Mouse (Mus musculus): Measurements from ENCODE around the gene Mier2. TPM values are rescaled to one million over a fixed set of nuclear protein-coding genes. Genes with fewer than 3 reads are reported as not detected.

Mier2 gene
- 10 to 100 TPM; 32.5 to 34.2 TPM for total RNA-seq (2021)
- long read RNA-seq, experiment 1, transcript Mier2-203 (14 exons, 2,676 nt), result major isoform, 9 of 33 reads
- long read RNA-seq, experiment 1, partial matches to known transcripts, result 4 of 33 reads
- long read RNA-seq, experiment 1, other reads (novel, unspliced or antisense), result 18 of 33 reads
- long read RNA-seq, experiment 2, transcript Mier2-203 (14 exons, 2,676 nt), result major isoform, 14 of 47 reads
- long read RNA-seq, experiment 2, partial matches to known transcripts, result 6 of 47 reads
- long read RNA-seq, experiment 2, other reads (novel, unspliced or antisense), result 24 of 47 reads

GRCm38 (mm10) chr10:79554330-79555237 is at the start of gene Mier2:
Mier2 (minus strand) TSS chr10:79555199.
- peak; percentile 73 to 78 for DNase-seq (ENCODE audit: low spot score in 2 of 2)

- DNase-seq (ENCODE audit: low spot score in 2 of 2), result no peak
These were observed 42.9 kb upstream of the Mier2 start for GRCm38 (mm10) chr10:79597936-79598230.

- DNase-seq (ENCODE audit: low spot score in 2 of 2), result no peak
These were observed 42.3 kb upstream of the Mier2 start for GRCm38 (mm10) chr10:79597051-79597935.

- DNase-seq (ENCODE audit: low spot score in 2 of 2), result no peak
These were observed 40.6 kb upstream of the Mier2 start for GRCm38 (mm10) chr10:79595590-79595929.

- DNase-seq (ENCODE audit: low spot score in 2 of 2), result peak in 1 of 2 experiments; percentile 48
These were observed 40.0 kb upstream of the Mier2 start for GRCm38 (mm10) chr10:79594872-79595589.

GRCm38 (mm10) chr10:79594111-79594510 is 39.1 kb upstream of the Mier2 start:
- no peak for DNase-seq (ENCODE audit: low spot score in 2 of 2)

- no peak for DNase-seq (ENCODE audit: low spot score in 2 of 2)
These were observed 35.7 kb upstream of the Mier2 start for GRCm38 (mm10) chr10:79590702-79591101.

GRCm38 (mm10) chr10:79587752-79588126 is 32.7 kb upstream of the Mier2 start:
- no peak for DNase-seq (ENCODE audit: low spot score in 2 of 2)

GRCm38 (mm10) chr10:79587061-79587751 is 32.2 kb upstream of the Mier2 start, which contains the start of gene Theg:
Theg (minus strand) TSS chr10:79587331.
- DNase-seq (ENCODE audit: low spot score in 2 of 2), result no peak

- DNase-seq (ENCODE audit: low spot score in 2 of 2), result no peak
These were observed 31.2 kb upstream of the Mier2 start for GRCm38 (mm10) chr10:79586243-79586642.

GRCm38 (mm10) chr10:79585723-79586122 is 30.7 kb upstream of the Mier2 start:
- DNase-seq (ENCODE audit: low spot score in 2 of 2), result no peak

GRCm38 (mm10) chr10:79585136-79585535 is 30.1 kb upstream of the Mier2 start:
- no peak for DNase-seq (ENCODE audit: low spot score in 2 of 2)

GRCm38 (mm10) chr10:79584426-79584825 is 29.4 kb upstream of the Mier2 start:
- DNase-seq (ENCODE audit: low spot score in 2 of 2), result no peak

GRCm38 (mm10) chr10:79584021-79584420 is 29.0 kb upstream of the Mier2 start:
- DNase-seq (ENCODE audit: low spot score in 2 of 2), result no peak

GRCm38 (mm10) chr10:79581501-79581900 is 26.5 kb upstream of the Mier2 start:
- no peak for DNase-seq (ENCODE audit: low spot score in 2 of 2)

GRCm38 (mm10) chr10:79580811-79581210 is 25.8 kb upstream of the Mier2 start:
- no peak for DNase-seq (ENCODE audit: low spot score in 2 of 2)

GRCm38 (mm10) chr10:79580356-79580755 is 25.4 kb upstream of the Mier2 start:
- no peak for DNase-seq (ENCODE audit: low spot score in 2 of 2)

GRCm38 (mm10) chr10:79579781-79580180 is 24.8 kb upstream of the Mier2 start:
- no peak for DNase-seq (ENCODE audit: low spot score in 2 of 2)

- no peak for DNase-seq (ENCODE audit: low spot score in 2 of 2)
These were observed 23.9 kb upstream of the Mier2 start for GRCm38 (mm10) chr10:79578891-79579290.

GRCm38 (mm10) chr10:79578276-79578675 is 23.3 kb upstream of the Mier2 start:
- no peak for DNase-seq (ENCODE audit: low spot score in 2 of 2)

Measured in adrenal gland, adult 18-20 months (tissue).